Mouse (Mus musculus) heart, adult 9 months (tissue): ENCODE results near the gene Mustn1.

Source experiments
- DNase-seq, 2 experiments: peaks; one replicate each; pipeline ENCODE4 v3.0.0; 2022; ENCODE audit warnings: low spot score in 2 of 2

Gene Mustn1

DNA sequence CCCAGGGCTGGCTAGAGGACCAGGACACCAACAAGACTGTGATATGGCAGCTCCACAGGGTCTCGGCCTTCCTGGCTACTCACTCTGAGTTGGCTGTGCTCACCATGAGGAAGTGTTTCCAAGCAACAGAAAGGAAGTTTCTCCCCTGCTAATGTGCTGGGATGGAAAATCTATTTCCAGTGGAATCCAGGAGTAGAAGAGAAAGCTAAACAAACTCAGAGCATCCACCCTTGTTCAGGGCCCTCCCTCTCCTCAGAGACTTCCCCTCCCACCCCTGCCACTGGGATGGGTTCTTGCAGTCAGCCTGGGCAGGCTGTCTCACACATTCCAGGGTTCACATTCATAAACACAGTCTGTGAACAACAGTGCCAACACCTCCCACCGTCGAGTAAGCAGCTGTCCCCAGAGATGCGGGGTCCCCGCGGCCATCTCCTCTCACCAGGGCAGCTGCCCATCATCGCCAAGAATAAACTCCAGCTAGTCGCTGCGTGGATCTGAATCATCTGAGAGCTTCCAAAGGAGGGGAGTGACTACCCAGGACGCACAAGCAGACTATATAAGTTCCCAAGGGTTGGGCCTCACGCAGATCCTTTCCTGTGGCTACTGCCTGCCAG lies at the start of gene Mustn1:
TSS of gene Mustn1 (plus strand) at position 243 of the 614 bp plus-strand sequence.
- peak; percentile 78 to 91 for DNase-seq

- peak in 1 of 2 experiments; percentile 20 for DNase-seq
Observed at GRCm38 (mm10) chr14:30837416-30837996, 41.5 kb upstream of the Mustn1 start.

GRCm38 (mm10) chr14:30843701-30844100 lies 35.3 kb upstream of the Mustn1 start:
- no peak for DNase-seq

- DNase-seq, result no peak
Observed at GRCm38 (mm10) chr14:30850504-30850903, 28.5 kb upstream of the Mustn1 start.

- DNase-seq, result no peak
Observed at GRCm38 (mm10) chr14:30852325-30852724, 26.7 kb upstream of the Mustn1 start.

GRCm38 (mm10) chr14:30855316-30855715 lies 23.7 kb upstream of the Mustn1 start:
- DNase-seq, result no peak

DNA sequence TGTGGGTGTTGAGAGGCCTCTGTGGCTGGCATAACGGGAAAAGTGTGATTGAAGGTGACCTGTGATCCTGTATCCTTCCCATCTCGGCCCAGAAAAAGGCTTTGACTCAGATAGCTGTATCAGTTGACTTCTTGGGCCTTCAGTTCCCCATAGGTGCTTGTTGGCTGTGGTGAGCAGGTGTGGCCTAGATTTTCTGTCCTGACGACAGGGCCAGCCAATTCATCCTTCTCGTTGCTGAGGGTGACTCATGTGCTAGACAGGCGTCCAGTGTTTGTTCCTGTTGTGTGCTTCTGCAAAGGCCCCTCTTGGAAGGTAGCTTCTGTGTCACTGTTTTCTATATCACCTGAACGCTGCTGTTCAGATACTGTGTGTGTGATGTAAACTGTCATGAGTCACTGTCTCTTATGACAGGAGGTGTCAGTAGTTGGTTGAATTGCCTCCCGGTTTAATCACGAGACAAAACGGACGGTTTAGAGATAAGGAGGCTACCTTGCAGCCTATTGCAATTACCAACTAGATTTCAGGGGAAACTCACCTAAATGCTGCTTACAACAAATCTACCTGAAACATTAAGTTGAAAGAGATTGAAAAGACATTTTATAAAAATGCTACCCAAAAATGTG lies 22.0 kb upstream of the Mustn1 start:
- DNase-seq, result no peak

DNA sequence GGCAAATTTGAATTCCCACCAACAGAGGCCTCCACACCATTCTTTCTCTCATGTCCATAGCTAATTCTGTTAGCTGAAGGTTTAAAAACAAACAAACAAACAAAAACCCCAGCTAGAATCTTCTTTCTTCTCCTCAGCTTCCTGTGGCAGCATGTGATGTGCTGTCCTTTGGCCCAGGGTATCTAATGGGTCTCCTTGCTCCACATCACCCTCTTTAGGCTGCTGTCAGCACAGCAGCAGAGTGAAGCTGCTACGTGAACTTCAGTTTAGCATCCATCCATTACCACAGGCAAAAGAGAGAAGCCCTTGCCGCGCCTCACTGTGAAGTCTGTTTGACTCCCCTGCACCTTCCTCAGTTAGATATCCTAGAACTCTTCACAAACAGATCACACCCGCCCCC lies 21.0 kb upstream of the Mustn1 start:
- no peak for DNase-seq

DNA sequence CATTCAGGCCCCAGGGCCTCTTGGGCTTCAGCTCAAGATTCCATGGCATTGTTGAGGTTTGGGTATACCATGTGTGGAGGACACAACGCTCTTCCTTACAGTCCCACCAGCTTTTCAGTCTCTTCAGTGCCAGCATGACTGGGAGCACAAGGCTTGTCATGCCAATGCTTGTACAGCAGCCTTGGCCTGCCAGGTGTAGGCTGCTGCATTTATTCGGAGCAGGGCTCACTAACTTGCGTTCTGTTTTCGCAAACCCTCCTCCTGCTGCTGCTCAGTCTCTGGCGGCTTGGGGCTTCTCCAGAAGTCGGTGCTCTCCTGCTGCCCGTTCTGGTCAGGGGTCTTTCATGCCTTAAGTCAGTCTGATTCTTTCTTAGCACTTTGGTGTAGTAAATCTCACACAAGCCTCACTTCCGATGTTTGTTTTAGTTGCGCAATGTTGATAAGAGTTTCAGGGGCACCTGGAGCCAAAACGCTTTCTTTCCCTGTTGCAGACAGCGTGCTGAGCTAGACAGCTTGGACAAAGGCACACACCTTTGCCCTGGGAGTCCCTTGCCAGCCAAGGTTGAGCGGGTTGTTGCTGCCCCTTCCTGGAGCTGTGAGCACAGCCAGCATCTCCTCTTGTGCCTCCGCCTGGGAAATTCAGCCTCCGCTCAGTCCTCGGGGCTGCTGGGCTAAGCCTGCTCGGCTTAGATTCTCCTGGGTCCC lies 17.4 kb upstream of the Mustn1 start:
- DNase-seq, result no peak

- DNase-seq, result no peak
Observed at GRCm38 (mm10) chr14:30862368-30862767, 16.6 kb upstream of the Mustn1 start.

DNA sequence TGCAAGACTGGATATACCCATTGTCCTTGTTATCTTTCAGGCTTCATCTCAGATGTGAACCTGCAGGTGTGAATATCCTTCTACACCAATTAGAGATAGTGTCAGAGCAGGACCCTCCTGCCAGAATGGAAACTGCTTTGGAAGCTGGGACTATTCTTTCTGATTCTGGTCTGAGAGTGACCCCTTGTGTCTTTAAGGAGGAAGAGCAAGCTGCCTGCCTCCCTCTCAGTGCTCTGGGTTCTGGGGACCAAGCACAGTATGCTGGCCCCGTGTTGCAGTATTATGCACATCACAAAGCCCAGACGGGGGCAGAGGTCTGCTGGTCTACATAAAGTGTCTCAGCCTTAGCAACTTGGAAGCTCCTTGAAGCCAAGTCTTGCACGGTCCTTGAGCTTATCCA lies 13.7 kb upstream of the Mustn1 start:
- no peak for DNase-seq

- peak; percentile 53 to 79 for DNase-seq
Observed at GRCm38 (mm10) chr14:30867042-30867441, 12.0 kb upstream of the Mustn1 start.

DNA sequence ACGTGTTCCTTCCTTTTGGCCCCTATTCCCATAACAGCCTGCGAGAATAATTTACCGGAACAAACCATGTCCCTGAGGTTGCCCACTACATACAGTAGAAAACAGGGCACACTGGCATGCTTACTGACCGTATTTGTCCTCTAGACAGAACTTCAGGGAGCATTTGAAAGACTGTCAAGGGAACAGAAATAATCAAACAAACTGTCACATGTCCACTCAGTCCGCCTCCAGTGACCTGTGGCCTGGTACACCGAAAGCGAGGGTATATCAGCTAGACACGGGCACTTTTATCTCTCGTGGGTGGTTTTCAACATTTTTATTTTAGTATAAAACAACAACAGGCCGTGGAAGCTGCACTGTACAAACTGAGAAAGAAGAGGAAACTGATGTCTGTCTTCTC lies 10.2 kb upstream of the Mustn1 start:
- no peak for DNase-seq

GRCm38 (mm10) chr14:30869391-30869801 lies 9.6 kb upstream of the Mustn1 start:
- peak; percentile 66 to 84 for DNase-seq

DNA sequence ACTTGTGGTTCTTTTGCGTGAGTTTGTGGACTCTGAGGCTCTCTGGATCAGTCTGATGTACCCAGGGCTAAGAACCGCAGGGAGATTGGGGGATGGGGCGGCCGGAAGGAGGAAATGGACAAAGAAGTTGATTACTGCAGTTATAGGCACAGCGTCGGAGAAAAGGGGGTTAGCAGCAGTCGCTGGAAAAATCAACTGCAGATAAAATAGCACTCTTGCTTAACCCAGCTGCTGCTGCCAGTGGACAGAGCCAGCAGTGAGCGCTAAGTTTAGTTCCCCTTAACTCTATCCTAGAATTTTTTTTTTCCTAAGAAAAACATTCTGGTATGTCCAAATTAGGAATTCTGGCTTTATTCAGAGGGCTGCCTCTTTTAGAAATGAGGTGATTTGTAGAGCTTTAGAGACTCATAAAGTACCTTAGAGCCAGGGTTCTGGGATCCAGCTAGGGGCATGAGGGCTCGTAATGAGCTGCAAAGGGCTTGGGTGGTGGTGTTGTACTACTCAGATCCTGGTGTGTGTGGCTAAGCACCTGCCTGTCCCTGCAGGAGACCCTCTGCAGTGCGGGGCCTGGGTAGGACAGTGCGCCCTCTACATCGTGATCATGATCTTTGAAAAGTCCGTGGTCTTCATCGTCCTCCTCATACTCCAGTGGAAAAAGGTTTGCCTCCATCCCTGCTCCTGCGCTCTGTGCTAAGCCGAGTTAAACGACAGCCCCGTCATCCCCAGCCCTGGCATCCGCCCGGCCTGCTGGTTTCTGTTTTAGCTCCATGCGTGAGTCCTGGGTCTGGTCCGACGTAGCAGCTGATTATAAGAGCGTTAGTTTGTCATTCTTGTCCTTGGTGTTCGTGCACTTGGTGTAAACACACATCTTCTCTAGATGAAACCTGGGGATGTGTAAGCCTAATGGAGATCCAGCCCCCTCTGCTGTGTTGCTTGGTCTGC lies 8.5 kb upstream of the Mustn1 start:
- peak; percentile 60 to 64 for DNase-seq

DNA sequence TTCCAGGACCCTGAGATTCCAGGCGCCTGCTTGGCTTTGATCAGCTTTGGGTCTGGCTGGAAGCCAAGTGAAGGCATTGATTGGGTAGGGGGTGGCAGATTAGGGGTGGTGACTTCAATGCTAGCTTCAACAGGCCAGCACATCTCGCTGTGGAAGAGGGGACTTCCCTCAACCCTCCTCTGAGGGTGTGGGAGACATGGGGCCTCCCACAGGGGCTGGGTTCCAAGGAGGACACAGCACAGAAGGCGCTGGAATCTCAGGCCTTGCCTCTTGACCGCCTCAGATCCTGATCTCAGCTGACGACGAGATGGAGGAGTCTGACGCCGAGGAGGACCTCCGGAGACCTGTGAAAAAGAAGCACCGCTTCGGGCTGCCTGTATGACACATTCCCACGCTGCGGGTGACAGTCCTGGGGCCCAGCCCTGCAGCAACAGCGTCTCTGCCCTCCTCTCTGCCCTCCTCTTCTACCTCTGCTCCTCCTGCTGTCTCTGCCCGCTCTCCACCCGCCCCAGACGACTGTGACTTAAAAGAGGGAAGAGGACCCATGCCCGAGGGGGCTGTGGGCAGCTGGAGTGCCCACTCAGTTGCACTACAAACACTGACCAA lies 4.8 kb upstream of the Mustn1 start:
- no peak for DNase-seq

DNA sequence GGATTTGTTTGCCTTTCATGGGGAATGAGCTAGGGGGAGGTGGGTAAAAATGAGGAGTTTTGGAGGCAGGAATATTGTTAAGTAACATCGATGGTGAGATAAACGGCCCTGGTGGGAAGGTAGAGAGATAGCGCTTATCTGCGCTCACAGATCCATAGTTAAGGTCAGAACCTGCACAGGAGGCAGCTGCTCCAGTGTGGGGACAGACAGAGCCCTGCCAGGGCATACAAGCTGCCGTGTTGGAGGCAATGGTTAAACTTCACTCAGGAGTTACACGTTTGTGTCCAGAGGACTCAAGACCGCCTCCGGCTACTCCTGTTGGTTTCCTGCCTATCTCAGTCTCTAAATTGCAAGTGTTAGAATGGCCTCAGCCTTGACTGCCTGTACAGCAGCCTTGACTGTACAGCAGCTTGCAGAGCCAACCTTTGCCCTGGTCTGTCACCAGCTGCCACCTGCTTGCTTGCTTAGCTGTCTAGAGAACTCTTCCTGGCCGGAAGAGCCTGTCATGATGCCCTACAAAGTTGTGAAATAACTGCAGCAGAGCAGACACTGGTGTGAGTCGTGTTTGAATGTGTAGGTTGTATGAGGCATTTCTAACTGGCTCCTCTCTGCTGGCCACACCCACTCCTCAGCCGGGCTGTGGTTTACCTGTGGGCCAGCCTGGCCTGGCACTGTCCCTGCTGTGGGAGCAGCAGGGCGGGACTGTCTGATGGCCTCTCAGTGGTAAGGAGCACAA lies 3.7 kb upstream of the Mustn1 start:
- DNase-seq, result no peak

DNA sequence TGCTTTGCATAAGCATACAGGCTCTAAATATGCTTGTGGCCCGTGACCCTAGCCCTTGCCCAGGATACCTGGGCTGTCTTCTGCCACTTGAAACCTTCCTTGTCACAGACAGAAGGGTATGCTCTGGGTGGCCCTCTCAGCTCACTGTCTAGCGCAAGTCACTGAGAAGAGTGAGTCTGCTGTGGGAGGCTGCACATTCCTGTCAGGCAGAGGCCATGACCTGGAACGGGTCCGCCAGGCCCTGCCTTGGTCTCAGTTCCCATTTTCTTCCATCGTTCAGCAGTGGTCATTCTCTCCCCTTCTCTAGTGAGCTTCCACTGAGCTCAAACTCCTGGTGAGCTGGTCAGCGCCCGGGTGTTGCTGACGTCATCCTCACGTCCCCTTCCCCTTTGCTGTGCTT lies 3.0 kb upstream of the Mustn1 start:
- DNase-seq, result no peak

GRCm38 (mm10) chr14:30876451-30876850 lies 2.5 kb upstream of the Mustn1 start:
- DNase-seq, result no peak

- no peak for DNase-seq
Observed at GRCm38 (mm10) chr14:30877827-30878226, 1.2 kb upstream of the Mustn1 start.
